Mouse (Mus musculus): Measurements from ENCODE around the gene Art5.

DNA sequence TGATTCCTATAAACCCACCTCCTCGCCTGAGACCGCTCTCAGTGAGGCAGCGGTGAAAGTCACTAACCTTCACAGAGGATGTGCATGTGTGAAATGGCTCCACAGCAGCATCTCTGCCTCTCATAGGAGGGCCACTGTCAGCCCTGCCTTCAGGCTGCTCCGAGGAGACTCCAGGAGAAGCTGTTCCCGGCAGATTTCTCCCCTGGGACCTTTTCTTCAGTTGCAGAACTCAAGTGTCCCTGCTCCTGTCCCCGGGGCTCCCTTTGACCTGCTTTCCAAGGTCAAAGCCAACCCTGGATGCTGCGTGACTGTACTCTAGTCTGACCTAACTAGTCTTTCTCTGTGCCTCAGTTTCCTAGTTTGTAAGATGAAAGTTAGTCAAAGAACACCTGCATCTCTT, at the start of gene Art5:
- TF ChIP-seq POLR2A (IDR thresholded peaks at IDR 0.05; ENCODE audit: low read depth, low read length) (no peak), CTCF (IDR thresholded peaks at IDR 0.05; ENCODE audit: borderline replicate concordance, insufficient read depth, low read length) (no peak)
